In genomic region chr17:49083594-49084380, GRCm38 (mm10) we compare ENCODE assay signal across 8 mouse cellular contexts.
DNase-seq lines count a peak whose midpoint lies in the region; ATAC-seq lines count a peak whose summit lies in the region.

No protein-coding gene starts in this region.

- H3K27me3 ChIP-seq in neural tube, embryonic 14.5 days (ENCODE audit: control insufficient read depth, insufficient read depth, low read length), result no peaks in the 10 kb centered on the region
- no peaks in the 10 kb centered on the region for H3K27me3 ChIP-seq in neural tube, embryonic 15.5 days (replicated peaks)
- no peaks in the 10 kb centered on the region for H3K27me3 ChIP-seq in limb, embryonic 15.5 days

- H3K36me3 ChIP-seq in neural tube, embryonic 14.5 days (ENCODE audit: control insufficient read depth, insufficient read depth, low read length), result no peaks in the 10 kb centered on the region
- H3K36me3 ChIP-seq in neural tube, embryonic 15.5 days, result no peaks in the 10 kb centered on the region
- H3K36me3 ChIP-seq in limb, embryonic 15.5 days, result no peaks in the 10 kb centered on the region

- no peak overlapping the region for H3K27ac ChIP-seq in neural tube, embryonic 14.5 days (ENCODE audit: low read depth, low read length)
- no peak overlapping the region for H3K27ac ChIP-seq in neural tube, embryonic 15.5 days (replicated peaks)
- H3K27ac ChIP-seq in limb, embryonic 15.5 days, result peak overlapping the region; percentile 11; the same call in 1 of the 2 replicates

- ATAC-seq in neural tube, embryonic 14.5 days (ENCODE audit: low read depth), result peak; percentile 63; the same call in 1 of the 2 replicates
- no peak for ATAC-seq in neural tube, embryonic 15.5 days (ENCODE audit: low FRiP score)
- ATAC-seq in limb, embryonic 15.5 days (ENCODE audit: insufficient number of reproducible peaks, low FRiP score, low TSS enrichment, low read depth), result no peak

- 53% methylated on average over 9 of the region's 9 CpGs for WGBS in neural tube, embryonic 14.5 days
- WGBS in neural tube, embryonic 15.5 days, result 56% methylated on average over 9 of the region's 9 CpGs
- 62% methylated on average over 9 of the region's 9 CpGs for WGBS in limb, embryonic 15.5 days

- H3K9ac ChIP-seq in neural tube, embryonic 14.5 days (replicated peaks; ENCODE audit: low read depth, low read length), result no peak overlapping the region
- no peak overlapping the region for H3K9ac ChIP-seq in neural tube, embryonic 15.5 days (replicated peaks)
- H3K9ac ChIP-seq in limb, embryonic 15.5 days, result no peak overlapping the region

- H3K4me2 ChIP-seq in neural tube, embryonic 14.5 days (ENCODE audit: low read depth, low read length), result no peak overlapping the region
- H3K4me2 ChIP-seq in neural tube, embryonic 15.5 days, result no peak overlapping the region
- no peak overlapping the region for H3K4me2 ChIP-seq in limb, embryonic 15.5 days

- no peak overlapping the region for H3K4me3 ChIP-seq in neural tube, embryonic 14.5 days (ENCODE audit: low read depth, low read length)
- H3K4me3 ChIP-seq in neural tube, embryonic 15.5 days (replicated peaks), result no peak overlapping the region
- H3K4me3 ChIP-seq in limb, embryonic 15.5 days, result no peak overlapping the region

- no peaks in the 10 kb centered on the region for H3K9me3 ChIP-seq in neural tube, embryonic 14.5 days (ENCODE audit: control insufficient read depth, low read length)
- H3K9me3 ChIP-seq in neural tube, embryonic 15.5 days (replicated peaks), result no peaks in the 10 kb centered on the region
- H3K9me3 ChIP-seq in limb, embryonic 15.5 days, result no peaks in the 10 kb centered on the region

- DNase-seq in adrenal gland, postnatal 10 days, result peak; percentile 16
- no peak for DNase-seq in adrenal gland, adult 18-20 months (ENCODE audit: low spot score in 2 of 2)
- DNase-seq in urinary bladder, postnatal 36 days (ENCODE audit: low spot score in 2 of 2), result peak; percentile 11 to 28
- DNase-seq in embryo, embryonic 10.5 days (ENCODE audit: low spot score), result no peak
- no peak for DNase-seq in spleen, postnatal 10 days (ENCODE audit: low spot score in 2 of 2)

- H3K4me1 ChIP-seq in neural tube, embryonic 14.5 days (ENCODE audit: control insufficient read depth, insufficient read depth, low read length), result no peaks in the 10 kb centered on the region
- peaks cover 4% of the 10 kb centered on the region for H3K4me1 ChIP-seq in neural tube, embryonic 15.5 days
- peaks cover 6% of the 10 kb centered on the region for H3K4me1 ChIP-seq in limb, embryonic 15.5 days

Comparison
In these comparisons a context has a peak if more than half of its experiments do, and no peak if none do; other contexts are left out.
1. DNase-seq: peak in adrenal gland, postnatal 10 days (single experiment) and urinary bladder, postnatal 36 days (2 of 2); none in adrenal gland, adult 18-20 months (0 of 2), embryo, embryonic 10.5 days (single experiment) and spleen, postnatal 10 days (0 of 2).